Mouse (Mus musculus) C2C12 (cell line): ENCODE results near the gene Inpp5b.

ENCODE experiments used
- CEBPB ChIP-seq: IDR thresholded peaks from one replicate; pipeline ENCODE4 v1.6.1; 2011; ENCODE audit warnings: low read depth, mild to moderate bottlenecking, control low read depth, moderate library complexity
- CTCF ChIP-seq: IDR thresholded peaks from one replicate; pipeline ENCODE4 v1.5.1; 2011; ENCODE audit not compliant: control insufficient read depth, insufficient read depth, insufficient read length
- FOSL1 ChIP-seq: IDR thresholded peaks from one replicate; pipeline ENCODE4 v1.8.0; 2011; ENCODE audit warnings: mild to moderate bottlenecking, low read length; ENCODE audit not compliant: poor library complexity, insufficient read depth, severe bottlenecking
- MAX ChIP-seq: IDR thresholded peaks from one replicate; pipeline ENCODE4 v1.6.1; 2011; ENCODE audit warnings: mild to moderate bottlenecking, control low read depth
- MYOD1 ChIP-seq: IDR thresholded peaks from one replicate; pipeline ENCODE4 v1.6.1; 2011; ENCODE audit warnings: low read depth; ENCODE audit not compliant: control insufficient read depth, insufficient read length
- MYOG ChIP-seq: IDR thresholded peaks from one replicate; pipeline ENCODE4 v1.6.1; 2011; ENCODE audit not compliant: control insufficient read depth, insufficient read length; ENCODE audit errors: extremely low read depth
- USF1 ChIP-seq: IDR thresholded peaks from one replicate; pipeline ENCODE4 v1.6.1; 2011; ENCODE audit warnings: low read depth, mild to moderate bottlenecking, control low read depth, moderate library complexity

DNA sequence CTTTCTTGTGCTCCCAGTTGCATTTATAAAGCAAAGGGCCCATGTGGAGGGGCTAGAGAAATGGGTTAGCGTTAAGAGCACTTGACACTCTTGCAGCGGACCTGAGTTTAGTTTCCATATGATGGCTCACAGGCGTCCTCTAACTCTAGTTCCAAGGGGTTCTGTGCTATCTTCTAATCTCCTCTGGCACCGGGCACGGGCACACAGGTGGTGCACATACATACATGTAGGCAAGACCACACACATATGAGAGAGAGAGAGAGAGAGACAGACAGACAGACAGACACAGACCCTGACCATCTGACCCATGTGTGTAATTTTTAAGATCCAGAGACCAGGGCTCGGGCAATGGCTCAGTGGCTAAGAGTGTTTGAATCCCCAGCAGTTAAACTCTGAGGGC is 32.3 kb downstream of the Inpp5b start:
- TF ChIP-seq CTCF = no peak
- no peak for TF ChIP-seq USF1
- no peak for TF ChIP-seq CEBPB
- no peak for TF ChIP-seq MYOD1
- no peak for TF ChIP-seq MAX
- no peak for TF ChIP-seq MYOG
- TF ChIP-seq FOSL1 = no peak
